Mouse (Mus musculus): Measurements from ENCODE around the gene Rab34. TPM values are rescaled to one million over a fixed set of nuclear protein-coding genes. Genes with fewer than 3 reads are reported as not detected.
"Not testable (repeated sequence)": the region's sequence is repeated elsewhere in the genome, so short reads cannot be mapped to it uniquely, and the experiment has no call there.

The Rab34 gene
- polyA plus RNA-seq, 1 experiment from 2014 or later = 53.2 TPM

- Histone ChIP-seq H3K9ac (peak overlapping the region; percentile 52), H3K27ac (peak overlapping the region; percentile 96), H3K4me1 (replicated peaks; ENCODE audit: control insufficient read depth, insufficient read depth, low read length) (peaks cover 25% of the 10 kb centered on the region), H3K4me3 (replicated peaks; ENCODE audit: low read length) (peak overlapping the region; percentile 79; the same call in 1 of the 2 replicates), H3K27me3 (ENCODE audit: control insufficient read depth, insufficient read depth, low read length) (no peaks in the 10 kb centered on the region), H3K4me2 (replicated peaks) (peak overlapping the region; percentile 79), H3K9me3 (ENCODE audit: control insufficient read depth, low read length) (no peaks in the 10 kb centered on the region), H3K36me3 (replicated peaks; ENCODE audit: control insufficient read depth, insufficient read depth) (peaks cover 33% of the 10 kb centered on the region)
- WGBS = 54% methylated on average over 10 of the region's 10 CpGs
- DNase-seq (ENCODE audit: low spot score) (no peak), ATAC-seq (ENCODE audit: low FRiP score) (no peak)
Observed at GRCm38 (mm10) chr11:78183884-78184514, 4.2 kb upstream of the Rab34 start.

- not testable (repeated sequence) for H3K4me2 ChIP-seq (replicated peaks); ATAC-seq (ENCODE audit: low FRiP score); H3K27ac ChIP-seq; H3K4me3 ChIP-seq (replicated peaks; ENCODE audit: low read length); H3K27me3 ChIP-seq (ENCODE audit: control insufficient read depth, insufficient read depth, low read length); DNase-seq (ENCODE audit: low spot score); H3K9ac ChIP-seq; H3K9me3 ChIP-seq (ENCODE audit: control insufficient read depth, low read length)
- Histone ChIP-seq H3K4me1 (replicated peaks; ENCODE audit: control insufficient read depth, insufficient read depth, low read length) (peaks cover 20% of the 10 kb centered on the region), H3K36me3 (replicated peaks; ENCODE audit: control insufficient read depth, insufficient read depth) (peaks cover 26% of the 10 kb centered on the region)
- 97% methylated on average over 6 of the region's 6 CpGs for WGBS
Observed at GRCm38 (mm10) chr11:78184702-78185101, 3.5 kb upstream of the Rab34 start.

- no peaks in the 10 kb centered on the region for H3K27me3 ChIP-seq (ENCODE audit: control insufficient read depth, insufficient read depth, low read length)
- peaks cover 8% of the 10 kb centered on the region for H3K4me1 ChIP-seq (replicated peaks; ENCODE audit: control insufficient read depth, insufficient read depth, low read length)
- H3K27ac ChIP-seq = peak overlapping the region; percentile 91
- peak overlapping the region; percentile 73 for H3K4me3 ChIP-seq (replicated peaks; ENCODE audit: low read length)
- DNase-seq (ENCODE audit: low spot score) = peak; percentile 76
- H3K9me3 ChIP-seq (ENCODE audit: control insufficient read depth, low read length) = no peaks in the 10 kb centered on the region
- ATAC-seq (ENCODE audit: low FRiP score) = peak; percentile 73
- H3K36me3 ChIP-seq (replicated peaks; ENCODE audit: control insufficient read depth, insufficient read depth) = peaks cover 36% of the 10 kb centered on the region
- peak overlapping the region; percentile 60 for H3K4me2 ChIP-seq (replicated peaks)
- peak overlapping the region; percentile 83 for H3K9ac ChIP-seq
- WGBS = under 1% methylated on average over 42 of the region's 42 CpGs
Observed at GRCm38 (mm10) chr11:78189234-78190040, 1.2 kb downstream of the Rab34 start.

DNA sequence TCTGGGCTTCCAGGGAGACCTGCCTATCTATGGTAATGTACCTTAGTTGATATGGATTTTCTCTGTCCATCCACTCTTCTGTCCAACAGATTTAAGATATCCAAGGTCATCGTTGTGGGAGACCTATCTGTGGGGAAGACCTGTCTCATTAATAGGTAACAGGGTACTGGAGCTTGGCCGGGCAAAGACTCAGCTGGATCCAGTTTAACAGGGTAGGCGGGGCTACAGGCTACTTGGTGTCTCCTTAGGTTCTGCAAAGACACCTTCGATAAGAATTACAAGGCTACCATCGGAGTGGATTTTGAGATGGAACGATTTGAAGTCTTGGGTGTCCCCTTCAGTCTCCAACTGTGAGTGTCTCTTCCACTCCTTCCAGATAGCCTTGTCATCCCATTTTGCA is 1.8 kb downstream of the Rab34 start:
- DNase-seq (ENCODE audit: low spot score) (no peak), ATAC-seq (ENCODE audit: low FRiP score) (no peak)
- H3K27ac ChIP-seq = peak overlapping the region; percentile 91
- peaks cover 10% of the 10 kb centered on the region for H3K4me1 ChIP-seq (replicated peaks; ENCODE audit: control insufficient read depth, insufficient read depth, low read length)
- WGBS = 74% methylated on average over 6 of the region's 6 CpGs
- no peaks in the 10 kb centered on the region for H3K27me3 ChIP-seq (ENCODE audit: control insufficient read depth, insufficient read depth, low read length)
- H3K4me2 ChIP-seq (replicated peaks) = peak overlapping the region; percentile 60
- H3K9ac ChIP-seq = peak overlapping the region; percentile 83; the same call in 1 of the 2 replicates
- H3K36me3 ChIP-seq (replicated peaks; ENCODE audit: control insufficient read depth, insufficient read depth) = peaks cover 36% of the 10 kb centered on the region
- H3K9me3 ChIP-seq (ENCODE audit: control insufficient read depth, low read length) = no peaks in the 10 kb centered on the region
- peak overlapping the region; percentile 73; the same call in 1 of the 2 replicates for H3K4me3 ChIP-seq (replicated peaks; ENCODE audit: low read length)

DNA sequence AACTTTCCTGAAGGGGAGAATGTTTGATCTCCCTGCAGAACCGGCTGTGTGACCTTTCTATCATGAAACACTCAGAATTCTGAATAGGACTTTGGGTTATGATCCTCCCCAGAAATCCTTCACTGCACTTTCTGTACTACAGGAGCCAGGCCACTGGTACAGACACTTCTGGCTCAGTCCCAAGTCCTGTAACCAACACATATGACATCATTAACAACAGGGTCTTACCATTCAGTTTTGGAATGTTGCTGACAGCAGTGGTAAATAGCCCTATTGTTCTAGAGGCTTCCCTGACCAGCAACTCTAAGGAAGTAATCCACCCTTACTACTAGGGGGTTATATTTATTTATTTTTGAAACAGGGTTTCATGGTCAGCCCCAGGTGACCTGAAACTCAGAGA is 4.9 kb downstream of the Rab34 start, which contains the start of gene Proca1:
Gene Proca1 (plus strand): TSS at position 280 of the 400 bp plus-strand sequence.
- Histone ChIP-seq H3K4me3 (replicated peaks; ENCODE audit: low read length) (no peak within 1 kb of the TSS; the same call in 1 of the 2 replicates), H3K27ac (no peak within 1 kb of the TSS), H3K9ac (no peak within 1 kb of the TSS), H3K27me3 (ENCODE audit: control insufficient read depth, insufficient read depth, low read length) (no peaks in the 10 kb centered on the region), H3K9me3 (ENCODE audit: control insufficient read depth, low read length) (no peaks in the 10 kb centered on the region), H3K4me2 (replicated peaks) (peak within 1 kb of the TSS; percentile 43), H3K4me1 (replicated peaks; ENCODE audit: control insufficient read depth, insufficient read depth, low read length) (peaks cover 10% of the 10 kb centered on the region), H3K36me3 (replicated peaks; ENCODE audit: control insufficient read depth, insufficient read depth) (peaks cover 36% of the 10 kb centered on the region)
- 91% methylated on average over 1 of the region's 1 CpGs for WGBS
- DNase-seq (ENCODE audit: low spot score) (no peak), ATAC-seq (ENCODE audit: low FRiP score) (no peak)

- WGBS = 4% methylated on average over 30 of the region's 30 CpGs
- Histone ChIP-seq H3K4me2 (replicated peaks) (peak overlapping the region; percentile 43), H3K27me3 (ENCODE audit: control insufficient read depth, insufficient read depth, low read length) (no peaks in the 10 kb centered on the region), H3K4me3 (replicated peaks; ENCODE audit: low read length) (peak overlapping the region; percentile 18), H3K27ac (no peak overlapping the region), H3K9me3 (ENCODE audit: control insufficient read depth, low read length) (no peaks in the 10 kb centered on the region), H3K9ac (no peak overlapping the region), H3K4me1 (replicated peaks; ENCODE audit: control insufficient read depth, insufficient read depth, low read length) (peaks cover 10% of the 10 kb centered on the region), H3K36me3 (replicated peaks; ENCODE audit: control insufficient read depth, insufficient read depth) (peaks cover 36% of the 10 kb centered on the region)
- peak; percentile 45; the same call in 1 of the 2 replicates for ATAC-seq (ENCODE audit: low FRiP score)
- DNase-seq (ENCODE audit: low spot score) = no peak
Observed at GRCm38 (mm10) chr11:78194411-78195100, 6.3 kb downstream of the Rab34 start.

DNA sequence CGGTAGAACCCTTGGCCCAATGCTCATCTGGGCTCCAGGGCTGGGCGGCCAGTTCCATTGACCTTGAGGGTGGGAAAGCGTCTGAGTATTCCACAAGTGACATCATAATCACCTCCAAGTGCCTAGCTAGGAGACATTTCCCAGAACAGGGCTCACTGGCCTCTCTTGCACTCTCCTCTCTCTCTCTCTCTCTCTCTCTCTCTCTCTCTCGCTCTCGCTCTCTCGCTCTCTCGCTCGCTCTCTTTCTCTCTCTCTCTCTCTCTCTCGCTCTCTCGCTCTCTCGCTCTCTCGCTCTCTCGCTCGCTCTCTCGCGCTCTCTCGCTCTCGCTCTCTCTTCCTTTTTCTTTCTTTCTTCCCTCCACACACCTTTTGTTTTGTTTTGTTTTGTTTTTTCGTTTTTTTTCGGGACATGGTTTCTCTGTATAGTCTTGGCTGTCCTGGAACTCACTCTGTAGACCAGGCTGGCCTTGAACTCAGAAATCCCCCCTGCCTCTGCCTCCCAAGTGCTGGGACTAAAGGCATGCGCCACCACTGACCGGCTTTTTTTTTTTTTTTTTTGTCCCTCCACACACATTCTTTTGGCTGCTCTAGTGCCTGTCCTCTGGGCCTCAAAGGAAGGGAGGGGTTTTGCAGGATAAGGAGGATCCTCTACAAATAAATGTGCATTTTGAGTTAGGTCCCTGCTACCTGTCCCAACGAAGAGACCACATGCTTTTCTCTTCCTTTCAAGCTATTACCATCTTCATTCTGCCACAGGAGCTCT is 7.1 kb downstream of the Rab34 start:
- Histone ChIP-seq H3K36me3 (replicated peaks; ENCODE audit: control insufficient read depth, insufficient read depth) (peaks cover 34% of the 10 kb centered on the region), H3K27ac (no peak overlapping the region), H3K9ac (no peak overlapping the region), H3K9me3 (ENCODE audit: control insufficient read depth, low read length) (no peaks in the 10 kb centered on the region), H3K4me2 (replicated peaks) (peak overlapping the region; percentile 43), H3K4me1 (replicated peaks; ENCODE audit: control insufficient read depth, insufficient read depth, low read length) (peaks cover 2% of the 10 kb centered on the region; the same call in 1 of the 2 replicates), H3K4me3 (replicated peaks; ENCODE audit: low read length) (peak overlapping the region; percentile 18), H3K27me3 (ENCODE audit: control insufficient read depth, insufficient read depth, low read length) (no peaks in the 10 kb centered on the region)
- no peak for ATAC-seq (ENCODE audit: low FRiP score)
- 65% methylated on average over 23 of the region's 23 CpGs for WGBS
- no peak for DNase-seq (ENCODE audit: low spot score)

- no peak overlapping the region for H3K9ac ChIP-seq
- WGBS = 92% methylated on average over 3 of the region's 3 CpGs
- no peak overlapping the region for H3K27ac ChIP-seq
- no peaks in the 10 kb centered on the region for H3K4me1 ChIP-seq (replicated peaks; ENCODE audit: control insufficient read depth, insufficient read depth, low read length)
- no peaks in the 10 kb centered on the region for H3K9me3 ChIP-seq (ENCODE audit: control insufficient read depth, low read length)
- no peak overlapping the region for H3K4me3 ChIP-seq (replicated peaks; ENCODE audit: low read length)
- H3K27me3 ChIP-seq (ENCODE audit: control insufficient read depth, insufficient read depth, low read length) = no peaks in the 10 kb centered on the region
- no peak for DNase-seq (ENCODE audit: low spot score)
- no peak for ATAC-seq (ENCODE audit: low FRiP score)
- no peak overlapping the region for H3K4me2 ChIP-seq (replicated peaks)
- H3K36me3 ChIP-seq (replicated peaks; ENCODE audit: control insufficient read depth, insufficient read depth) = peaks cover 38% of the 10 kb centered on the region
Observed at GRCm38 (mm10) chr11:78202372-78202771, 14.1 kb downstream of the Rab34 start.
